Mouse (Mus musculus): ENCODE results near the gene 4931422A03Rik. TPM values are rescaled to one million over a fixed set of nuclear protein-coding genes. Genes with fewer than 3 reads are reported as not detected.

4931422A03Rik gene
- 0.22 and 0.70 TPM in 2 replicates for polyA plus RNA-seq (2021; fragmentation: Nextera tagmentation)
- long read RNA-seq, experiment 1: 0 reads
- long read RNA-seq, experiment 2: 0 reads

GRCm38 (mm10) chr2:104028139-104028723 lies at the start of gene 4931422A03Rik:
Gene 4931422A03Rik (minus strand): TSS chr2:104028361.

GRCm38 (mm10) chr2:104069704-104070185 lies 41.6 kb upstream of the 4931422A03Rik start, which contains the start of gene Cd59b:
Gene Cd59b (plus strand): TSS chr2:104069849.

DNA sequence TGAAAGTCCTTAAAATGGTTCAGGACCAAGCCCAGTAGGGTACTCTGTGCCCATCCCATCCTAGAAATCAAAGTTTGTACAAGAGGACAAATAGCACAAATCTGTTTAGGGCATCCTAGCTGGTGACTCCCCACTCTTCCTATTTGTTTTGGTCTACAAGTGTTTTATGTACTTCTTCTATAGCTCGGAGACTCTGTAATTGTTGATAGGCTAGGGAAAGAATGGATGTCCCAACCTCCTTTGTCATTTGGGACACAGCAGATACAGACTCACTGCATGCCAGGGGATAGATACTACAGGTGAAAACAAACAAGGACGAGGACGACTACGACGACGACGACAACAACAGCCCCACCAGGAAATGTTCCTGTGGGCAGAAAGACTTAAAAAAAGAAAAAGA lies 40.3 kb upstream of the 4931422A03Rik start, which contains the start of gene Gm10799:
Gene Gm10799 (minus strand): TSS at position 101 of the 400 bp plus-strand sequence.

GRCm38 (mm10) chr2:104065526-104065925 lies 37.4 kb upstream of the 4931422A03Rik start, which contains the start of gene Gm10912:
Gene Gm10912 (plus strand): TSS chr2:104065826.

DNA sequence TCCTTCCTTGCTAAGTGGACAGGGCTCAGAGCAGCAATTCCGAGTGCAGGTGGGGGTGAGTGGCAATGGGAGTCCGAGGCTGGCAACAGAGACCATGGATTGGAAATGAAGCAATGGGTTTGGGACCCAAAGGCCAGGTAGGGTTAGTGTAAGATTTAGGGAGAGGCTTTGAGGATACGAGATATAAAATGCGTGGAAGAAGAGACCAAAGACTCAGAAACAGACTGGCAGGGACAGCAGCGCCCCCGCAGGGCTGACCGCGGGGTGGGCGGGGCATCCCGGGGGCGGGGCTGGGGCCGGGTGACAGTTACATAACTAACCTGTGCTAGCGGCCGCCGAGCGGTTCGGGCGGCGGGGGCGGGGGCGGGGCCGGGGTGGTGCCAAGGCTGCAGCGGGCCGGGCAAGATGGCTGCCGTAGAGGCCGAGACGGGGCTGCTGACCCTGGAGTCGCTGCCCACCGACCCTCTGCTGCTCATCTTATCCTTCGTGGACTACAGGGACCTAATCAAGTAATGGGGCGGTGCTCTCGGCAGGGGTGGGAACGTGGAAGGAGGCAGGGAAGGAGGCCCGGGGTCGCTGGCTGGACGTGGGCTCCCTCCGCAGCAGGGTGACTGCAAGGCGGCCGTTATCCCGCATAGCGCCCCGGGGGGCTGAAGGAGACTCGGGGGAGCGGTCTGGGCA lies 563 bp downstream of the 4931422A03Rik start, which contains the start of gene Fbxo3:
Gene Fbxo3 (plus strand): TSS at position 264 of the 681 bp plus-strand sequence.

DNA sequence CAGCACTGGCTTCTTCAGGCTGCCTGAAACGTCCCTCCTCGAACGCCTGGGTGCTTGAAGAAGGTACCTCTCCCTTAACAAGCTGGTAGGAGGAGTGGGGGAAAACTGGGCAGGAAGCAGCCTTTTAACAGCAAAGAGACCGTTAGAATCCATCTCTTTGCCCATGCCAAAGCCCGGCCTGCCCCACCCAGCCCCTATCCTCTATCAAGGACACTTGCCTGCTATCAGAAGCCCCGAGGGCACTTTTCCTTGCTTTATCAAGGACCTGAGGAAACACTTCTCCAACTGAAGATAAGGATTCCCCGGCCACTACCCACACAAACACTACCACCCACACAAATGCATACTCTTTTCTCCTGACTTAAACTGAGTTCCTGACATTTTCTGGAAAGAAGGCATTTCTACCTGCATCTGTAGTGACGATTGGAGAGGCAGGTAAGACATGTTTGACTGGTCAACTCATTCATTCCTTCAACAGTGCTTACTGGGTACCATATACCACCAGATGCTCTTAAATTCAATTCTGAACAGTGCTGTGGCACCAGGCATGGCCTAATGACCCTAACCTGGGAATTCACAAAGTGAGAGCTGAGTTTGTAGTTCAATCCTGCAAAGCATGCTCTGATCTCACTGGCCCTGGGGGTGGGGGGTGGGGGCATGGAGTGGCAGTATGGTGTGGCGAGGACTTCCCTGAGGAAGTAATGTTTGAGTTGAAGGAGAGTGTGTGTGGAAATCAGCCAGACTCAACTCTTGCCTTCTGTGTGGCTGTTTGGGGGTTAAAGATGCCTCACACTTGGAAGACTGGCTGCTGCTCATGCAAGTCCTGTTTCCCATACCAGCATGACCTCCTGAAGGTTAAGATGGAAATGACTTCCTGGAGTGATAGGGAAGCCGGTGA lies 70.3 kb downstream of the 4931422A03Rik start, which contains the start of gene Lmo2:
Gene Lmo2 (plus strand): TSS at position 338 of the 898 bp plus-strand sequence.

Other genes with a start within 250 kb of the 4931422A03Rik start
- 80.1 and 82.6 TPM in 2 replicates for gene Caprin1, start 230.7 kb downstream of the 4931422A03Rik start, polyA plus RNA-seq (2021; fragmentation: Nextera tagmentation)
- gene Lmo2, start 70.4 kb downstream of the 4931422A03Rik start, polyA plus RNA-seq (2021; fragmentation: Nextera tagmentation): 15.2 and 22.1 TPM in 2 replicates
- 33.4 and 45.1 TPM in 2 replicates for gene Fbxo3, start 640 bp downstream of the 4931422A03Rik start, polyA plus RNA-seq (2021; fragmentation: Nextera tagmentation)
- gene Gm10912, start 37.5 kb upstream of the 4931422A03Rik start, polyA plus RNA-seq (2021; fragmentation: Nextera tagmentation): 0.13 TPM in 1 of 2 replicates, not detected in the other
- not detected in 2 replicates for gene Gm10799, start 40.2 kb upstream of the 4931422A03Rik start, polyA plus RNA-seq (2021; fragmentation: Nextera tagmentation)
- gene Cd59b, start 41.5 kb upstream of the 4931422A03Rik start, polyA plus RNA-seq (2021; fragmentation: Nextera tagmentation): 10.5 and 12.2 TPM in 2 replicates
- gene Cd59a, start 67.4 kb upstream of the 4931422A03Rik start, polyA plus RNA-seq (2021; fragmentation: Nextera tagmentation): 8.6 and 9.8 TPM in 2 replicates
- 0.14 and 0.34 TPM in 2 replicates for gene A930018P22Rik, start 94.4 kb upstream of the 4931422A03Rik start, polyA plus RNA-seq (2021; fragmentation: Nextera tagmentation)